Mouse (Mus musculus) kidney, embryonic 14.5 days (tissue): ENCODE data around the gene Slamf9. TPM values are rescaled to one million over a fixed set of nuclear protein-coding genes. Genes with fewer than 3 reads are reported as not detected.

Experiments used
- polyA plus RNA-seq: library from polyadenylated mRNA; unstranded; fragments of >200 nt; fragmentation: Nextera tagmentation; extraction: Ambion mirVana; gene quantifications from 2 replicates; pipeline ENCODE4 v1.2.1, GENCODE M21; 2014

Slamf9 gene
- polyA plus RNA-seq, 1 experiment from 2014 or later, result 0.74 TPM

Other genes starting within 250 kb of the Slamf9 start
- gene Atp1a4, start 216.9 kb upstream of the Slamf9 start, polyA plus RNA-seq, result not detected in 2 replicates
- gene Igsf8, start 213.7 kb upstream of the Slamf9 start, polyA plus RNA-seq, result 39.5 and 53.1 TPM in 2 replicates
- 0.66 and 0.96 TPM in 2 replicates for gene Atp1a2, start 177.3 kb upstream of the Slamf9 start, polyA plus RNA-seq
- 0.20 TPM in 1 of 2 replicates, not detected in the other for gene Kcnj9, start 146.0 kb upstream of the Slamf9 start, polyA plus RNA-seq
- 0.31 and 0.57 TPM in 2 replicates for gene Kcnj10, start 134.1 kb upstream of the Slamf9 start, polyA plus RNA-seq
- 9.5 and 12.1 TPM in 2 replicates for gene Pigm, start 98.8 kb upstream of the Slamf9 start, polyA plus RNA-seq
- gene Igsf9, start 6.4 kb downstream of the Slamf9 start, polyA plus RNA-seq, result 37.8 and 41.8 TPM in 2 replicates
- 81.0 and 139 TPM in 2 replicates for gene Tagln2, start 24.7 kb downstream of the Slamf9 start, polyA plus RNA-seq
- gene Cfap45, start 45.4 kb downstream of the Slamf9 start, polyA plus RNA-seq, result 1.0 and 1.2 TPM in 2 replicates
- gene Vsig8, start 80.6 kb downstream of the Slamf9 start, polyA plus RNA-seq, result 0.19 and 0.54 TPM in 2 replicates
- gene Slamf8, start 115.2 kb downstream of the Slamf9 start, polyA plus RNA-seq, result 0.12 TPM in 1 of 2 replicates, not detected in the other
- not detected in 2 replicates for gene Fcrl6, start 127.2 kb downstream of the Slamf9 start, polyA plus RNA-seq
- gene Dusp23, start 157.6 kb downstream of the Slamf9 start, polyA plus RNA-seq, result 17.0 and 17.2 TPM in 2 replicates
- gene Crp, start 222.7 kb downstream of the Slamf9 start, polyA plus RNA-seq, result 0.30 and 0.73 TPM in 2 replicates